Mouse (Mus musculus) megakaryocyte, embryonic 14.5 days (primary cell): ENCODE results near the gene Zfp28.

Experiments used
- FLI1 ChIP-seq: IDR thresholded peaks from 2 replicates; pipeline ENCODE4 v1.6.1; 2012; ENCODE audit warnings: low read length, inconsistent platforms, mixed read lengths
- GATA1 ChIP-seq: IDR thresholded peaks from 3 replicates; pipeline ENCODE4 v1.6.1; 2012; ENCODE audit warnings: mixed read lengths, low read length, inconsistent platforms, borderline replicate concordance

GRCm38 (mm10) chr7:6438388-6438787 is 55.3 kb downstream of the Zfp28 start, which contains the start of gene Olfr1344:
- TF ChIP-seq GATA1 (no peak), FLI1 (no peak)
